Mouse (Mus musculus): ENCODE data around the gene Pgm5.

DNA sequence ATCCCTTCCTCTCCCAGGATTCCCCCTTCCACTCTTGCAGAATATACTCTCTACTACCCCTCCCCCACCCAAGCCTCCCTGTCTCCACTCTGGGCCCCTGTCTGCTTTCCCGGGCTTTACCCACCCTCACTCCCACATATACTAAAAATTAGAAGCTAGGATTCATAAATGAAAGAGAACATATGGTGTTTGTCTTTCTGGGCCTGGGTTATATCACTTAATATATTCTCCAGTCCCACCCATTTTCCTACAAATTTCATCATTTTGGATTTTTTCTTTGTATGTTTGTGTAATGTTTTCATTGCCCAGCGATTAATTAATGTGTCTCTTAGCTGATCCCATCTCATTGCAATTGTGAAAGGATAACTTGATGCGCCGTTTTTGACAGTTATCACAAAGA lies 19.6 kb upstream of the Pgm5 start:
- TF ChIP-seq POLR2A (IDR thresholded peaks at IDR 0.05; ENCODE audit: insufficient read depth, low read length) = no peak
- TF ChIP-seq CTCF (IDR thresholded peaks at IDR 0.05; ENCODE audit: low read depth, low read length) = no peak
- no peak for TF ChIP-seq EP300 (IDR thresholded peaks at IDR 0.05; ENCODE audit: insufficient read depth, low read depth, low read length)

All from ES-Bruce4 (cell line).